Mouse (Mus musculus): ENCODE measurements at regions not wholly inside any gene's neighbourhood (a gene's known extent, or its start where the extent isn't known, plus 50 kb on each side); places are given as distances from the start of the nearest gene placed in this dataset.
"Not testable (repeated sequence)": the region's sequence is repeated elsewhere in the genome, so short reads cannot be mapped to it uniquely, and the experiment has no call there.

DNA sequence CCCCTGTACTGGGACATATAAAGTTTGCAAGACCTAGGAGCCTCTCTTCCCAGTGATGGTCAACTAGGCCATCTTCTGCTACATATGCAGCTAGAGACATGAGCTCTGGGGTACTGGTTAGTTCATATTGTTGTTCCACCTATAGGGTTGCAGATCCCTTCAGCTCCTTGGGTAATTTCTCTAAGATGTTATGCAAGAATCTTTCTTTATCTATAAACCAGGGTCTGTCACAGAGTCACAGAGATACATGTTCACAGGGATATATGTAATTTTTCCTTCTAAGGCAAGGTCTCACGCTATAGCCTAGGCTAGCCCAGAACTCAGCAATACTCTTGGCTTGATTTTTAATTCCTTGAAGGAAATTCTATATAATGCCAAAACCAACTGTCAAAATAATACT is 56.9 kb downstream of the Zfp36l1 start:
- DNase-seq (ENCODE audit: low spot score) = not testable (repeated sequence)

DNA sequence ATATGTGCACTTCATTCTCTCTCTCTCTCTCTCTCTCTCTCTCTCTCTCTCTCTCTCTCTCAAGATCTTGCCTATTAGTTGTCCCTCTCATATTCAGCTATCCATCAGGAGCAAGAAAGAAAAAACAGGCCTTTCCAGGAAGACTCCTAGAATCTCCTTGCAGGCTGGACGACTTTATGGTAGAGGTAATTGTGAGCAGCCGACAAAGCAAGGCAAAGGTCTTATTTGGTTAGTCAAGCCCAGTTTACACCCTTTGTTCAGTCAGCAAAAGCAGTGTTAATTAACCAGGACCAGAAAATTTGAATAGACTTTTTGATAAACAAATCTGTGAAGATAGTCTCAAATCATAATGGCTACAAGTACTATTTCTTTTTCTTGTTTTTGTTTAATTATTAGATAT is 57.4 kb downstream of the Zfp36l1 start:
- no peak for DNase-seq (ENCODE audit: low spot score)

DNA sequence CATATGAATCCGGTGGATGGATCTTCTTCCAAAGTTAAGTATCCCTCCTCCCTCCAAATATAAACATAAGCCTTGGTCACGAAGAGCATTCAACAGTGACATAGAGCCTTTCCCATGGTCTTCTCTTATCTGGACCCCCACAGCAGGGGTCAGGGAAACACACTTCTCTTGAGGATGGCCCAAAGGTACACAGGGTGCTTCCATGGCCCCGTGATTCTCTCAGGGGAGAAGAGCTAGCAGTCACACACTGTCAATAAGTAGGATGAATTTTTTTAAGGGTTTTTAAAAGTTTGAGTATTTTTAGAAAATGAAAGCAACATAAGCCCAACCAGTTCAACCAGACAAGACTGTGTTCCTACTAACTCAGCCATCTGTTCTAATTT is 58.2 kb downstream of the Zfp36l1 start:
- no peak for DNase-seq (ENCODE audit: low spot score)

DNA sequence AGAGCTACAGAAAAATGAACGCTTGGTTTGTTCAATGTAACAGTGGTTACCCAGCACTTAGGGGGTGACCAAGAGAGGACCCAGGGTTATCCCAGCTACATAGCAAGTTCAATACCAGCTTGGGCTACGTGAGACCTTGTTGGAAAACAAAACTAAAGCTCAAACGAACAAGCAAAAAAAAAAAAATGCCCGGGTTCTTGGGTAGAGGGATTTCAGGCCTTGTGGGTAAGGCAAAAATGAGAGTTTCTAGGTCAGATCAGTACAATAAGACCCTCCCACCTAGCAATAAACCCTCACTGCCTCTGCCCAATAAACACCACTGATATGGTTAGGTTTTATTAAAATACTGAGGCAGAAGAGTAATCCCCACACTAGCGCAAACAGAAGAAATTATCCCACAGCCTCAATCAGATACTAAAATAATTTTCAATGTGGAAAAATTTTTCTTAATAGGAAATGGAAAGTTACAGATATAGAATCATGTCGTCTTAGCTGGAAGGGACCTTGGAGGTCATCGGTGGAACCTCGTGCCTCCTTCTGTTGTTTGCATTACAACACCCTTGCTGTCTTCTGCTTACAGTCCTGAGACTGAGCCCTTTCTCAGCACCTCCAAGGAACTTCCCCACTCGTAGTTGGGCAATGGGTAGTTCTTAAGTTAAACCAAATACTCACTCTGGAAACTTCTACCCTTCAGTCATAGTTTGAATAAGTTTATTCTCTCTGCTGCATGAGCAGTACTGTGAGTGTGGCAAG is 58.7 kb downstream of the Zfp36l1 start:
- DNase-seq (ENCODE audit: low spot score) = no peak

DNA sequence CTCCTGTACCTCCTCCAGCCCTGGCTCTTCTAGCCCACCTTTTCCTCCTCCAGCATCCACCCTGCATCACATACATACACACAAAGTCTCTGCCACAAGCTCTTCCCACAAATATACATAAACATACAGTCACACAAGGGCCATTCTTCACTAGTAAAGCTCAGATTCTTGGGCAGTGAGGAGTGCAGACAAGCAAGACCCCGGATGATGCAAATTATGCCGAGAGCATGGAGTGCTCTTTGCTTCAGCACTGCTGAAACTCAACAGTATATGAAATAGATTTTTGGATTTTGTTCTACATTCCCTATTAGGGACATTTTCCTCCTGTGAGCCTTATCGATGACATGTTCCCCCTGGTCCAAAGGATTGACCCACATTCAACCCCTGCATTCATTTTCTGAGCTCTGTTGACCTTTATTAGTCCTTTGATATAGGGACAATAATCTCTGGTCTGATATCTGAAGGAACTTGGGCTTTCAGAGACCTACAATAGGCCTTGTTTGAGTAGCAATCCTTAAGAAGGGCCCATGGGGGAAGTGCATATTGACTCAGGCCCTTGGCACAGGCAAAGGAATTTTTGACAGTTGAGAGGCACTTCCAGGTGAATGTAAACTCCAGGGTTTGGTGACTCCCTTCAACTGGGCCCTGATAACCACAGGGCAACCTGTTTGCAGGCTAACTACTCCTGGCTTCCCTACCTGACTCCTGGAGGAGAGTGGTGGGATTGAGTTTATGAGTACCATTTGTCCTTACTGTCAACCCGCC is 64.4 kb downstream of the Zfp36l1 start:
- DNase-seq (ENCODE audit: low spot score) = no peak

DNA sequence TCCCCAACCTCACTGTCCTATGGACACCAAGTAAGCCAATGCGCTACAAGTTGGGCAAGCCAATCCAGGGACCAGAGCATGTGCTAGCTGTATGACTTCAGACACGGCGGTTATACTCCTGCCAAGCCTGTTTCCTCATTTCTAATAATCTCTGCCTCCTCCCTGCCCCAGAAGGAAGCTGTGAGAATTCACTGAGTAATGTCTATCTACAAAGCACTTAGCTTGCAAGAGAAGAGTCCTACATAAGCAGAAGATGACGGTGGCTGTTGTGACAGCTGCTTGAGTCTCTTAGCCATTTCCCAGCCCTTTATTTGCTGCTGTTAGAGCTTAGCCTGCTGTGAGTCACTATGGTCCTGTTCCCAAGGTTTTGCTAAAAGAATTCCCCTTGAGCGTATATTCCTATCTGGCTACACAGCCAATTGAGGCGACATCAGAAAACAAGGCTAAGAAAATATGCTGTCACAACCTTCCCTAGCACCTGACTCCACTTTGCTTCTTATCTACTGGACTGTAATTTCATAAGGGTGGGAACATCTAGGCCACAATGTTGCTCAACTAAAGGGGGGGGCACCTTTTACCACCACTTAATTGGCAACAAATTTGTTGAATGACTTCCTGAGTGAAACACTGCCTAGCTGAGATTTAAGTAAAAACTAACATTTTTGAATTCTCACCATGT is 66.0 kb downstream of the Zfp36l1 start:
- DNase-seq (ENCODE audit: low spot score) = no peak

DNA sequence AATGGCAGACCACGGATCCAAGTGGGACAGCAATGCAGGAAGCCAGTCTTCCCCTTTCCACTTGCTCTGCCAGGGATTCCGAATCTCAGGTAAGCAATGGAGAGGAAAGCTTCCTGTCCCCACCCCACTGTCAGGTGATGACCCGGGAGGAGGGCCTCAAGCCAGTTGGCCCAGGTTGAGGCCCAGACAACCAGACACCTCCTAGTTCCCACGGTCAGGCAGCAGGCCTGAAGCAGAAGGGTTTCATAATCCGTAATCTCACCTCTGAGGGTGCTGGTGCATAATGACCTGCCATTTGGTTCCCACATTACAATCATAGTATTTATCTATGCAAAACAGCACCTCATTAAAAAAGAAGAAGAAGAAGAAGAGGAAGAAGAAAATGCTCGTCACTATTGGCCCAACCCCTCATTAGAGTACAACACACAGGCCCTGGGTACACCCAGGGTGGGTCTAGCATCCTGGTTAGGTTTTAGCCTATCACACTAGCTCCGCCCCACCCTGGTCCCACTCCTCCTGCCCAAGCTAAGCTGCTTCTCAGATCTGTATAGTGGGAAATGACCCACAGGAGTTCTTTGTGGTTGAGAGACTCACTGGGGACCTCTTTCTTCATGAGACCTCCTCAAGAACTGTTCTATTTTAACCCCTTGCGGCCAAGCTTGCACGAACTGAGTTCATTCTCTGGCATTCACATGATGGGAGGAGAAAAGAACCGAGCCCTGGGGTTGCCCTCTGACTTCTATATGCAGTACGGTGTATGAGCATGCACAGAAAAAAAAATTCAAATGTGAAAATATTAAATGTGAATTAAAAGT is 71.1 kb downstream of the Zfp36l1 start:
- DNase-seq (ENCODE audit: low spot score) = no peak

DNA sequence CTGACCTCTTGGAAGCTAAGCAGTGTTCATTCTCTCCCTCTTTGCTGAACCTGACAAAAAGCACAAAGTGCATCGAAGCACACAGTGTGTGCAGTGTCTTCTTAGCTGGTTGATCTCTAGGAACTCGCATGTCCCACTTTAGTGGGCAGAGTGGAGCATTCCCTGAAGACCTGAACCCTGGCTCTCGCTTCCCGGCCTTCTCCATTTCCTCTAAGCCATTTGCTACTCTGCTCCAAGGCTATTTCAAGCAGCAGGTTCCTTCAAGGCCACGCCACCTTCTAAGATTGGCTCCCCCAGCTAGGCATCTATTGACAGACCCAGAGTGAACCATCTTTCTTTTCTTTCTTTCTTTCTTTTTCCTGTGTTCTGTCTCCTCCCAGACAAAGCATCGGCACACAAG is 71.8 kb downstream of the Zfp36l1 start:
- DNase-seq (ENCODE audit: low spot score) = no peak

DNA sequence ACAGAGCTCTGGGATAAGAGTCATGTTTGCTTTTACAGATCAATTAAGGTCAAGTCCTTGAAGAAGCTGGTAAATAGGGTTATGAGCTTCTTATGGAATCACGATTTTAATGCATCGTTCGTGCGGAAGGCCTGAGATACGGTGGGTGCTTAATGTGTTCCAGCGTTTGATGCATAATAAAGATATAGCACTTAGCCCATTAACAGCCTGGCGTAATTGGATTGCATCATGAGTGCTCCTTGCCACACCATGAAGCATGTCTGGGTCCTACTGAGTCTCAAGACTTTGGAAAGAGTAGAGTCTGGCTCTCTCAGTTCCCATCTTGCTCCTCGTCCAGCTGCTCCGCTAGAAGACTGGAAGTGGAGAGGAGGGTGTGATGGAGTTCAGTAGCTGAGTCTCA is 72.6 kb downstream of the Zfp36l1 start:
- DNase-seq (ENCODE audit: low spot score) = no peak

DNA sequence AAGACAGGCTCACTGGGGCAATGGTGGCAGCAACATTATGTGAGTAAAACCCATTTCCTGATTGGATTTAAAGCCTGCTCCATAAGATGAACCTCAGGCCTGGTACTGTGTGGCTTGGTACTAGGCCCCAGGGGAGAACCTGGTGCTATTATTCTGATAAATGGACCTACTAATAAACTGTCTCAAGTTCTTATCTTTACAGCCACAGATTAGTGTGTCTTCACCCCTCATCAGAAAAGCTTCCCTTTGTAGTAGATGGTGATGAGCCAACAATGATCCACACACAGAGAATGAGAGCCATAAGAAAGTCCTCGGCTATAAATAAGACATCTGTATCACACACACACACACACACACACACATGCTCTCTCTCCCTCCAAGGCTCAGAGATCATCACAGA is 73.7 kb downstream of the Zfp36l1 start:
- no peak for DNase-seq (ENCODE audit: low spot score)

DNA sequence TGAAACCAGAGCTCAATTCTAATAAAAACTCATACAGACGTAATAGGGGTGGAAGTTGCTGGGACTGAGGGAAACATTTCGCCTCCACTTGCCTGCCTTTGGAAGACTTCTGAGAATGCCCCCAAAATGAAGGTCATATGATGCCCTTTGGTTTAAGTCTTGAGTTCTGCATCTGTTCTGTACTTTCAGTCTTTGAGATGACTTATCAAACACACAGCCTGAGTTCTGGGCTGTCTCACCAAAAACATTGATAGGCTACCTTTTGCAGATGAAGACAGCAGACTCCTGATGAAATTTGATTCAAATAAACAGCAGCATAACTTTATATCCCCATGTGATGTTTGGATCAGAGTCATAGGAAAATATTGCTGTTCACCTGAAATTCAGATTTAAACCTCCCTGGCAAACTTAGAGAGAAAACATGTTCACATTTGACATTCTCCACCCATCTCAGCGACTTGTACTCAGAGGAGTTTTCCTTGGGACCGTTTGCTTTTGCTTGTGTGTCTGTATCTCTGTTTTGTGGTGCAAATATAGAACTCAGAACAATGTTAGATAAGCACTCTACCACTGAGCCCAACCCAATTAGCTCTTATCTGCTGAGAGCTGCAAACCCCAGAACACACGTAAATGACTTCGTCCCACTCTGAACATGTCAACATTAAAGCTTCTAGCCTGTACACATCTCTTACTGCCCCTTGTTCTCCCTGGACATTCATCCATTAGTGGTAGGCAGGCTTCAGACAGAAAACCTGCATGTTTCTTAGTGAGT is 77.1 kb downstream of the Zfp36l1 start:
- no peak for DNase-seq (ENCODE audit: low spot score)

DNA sequence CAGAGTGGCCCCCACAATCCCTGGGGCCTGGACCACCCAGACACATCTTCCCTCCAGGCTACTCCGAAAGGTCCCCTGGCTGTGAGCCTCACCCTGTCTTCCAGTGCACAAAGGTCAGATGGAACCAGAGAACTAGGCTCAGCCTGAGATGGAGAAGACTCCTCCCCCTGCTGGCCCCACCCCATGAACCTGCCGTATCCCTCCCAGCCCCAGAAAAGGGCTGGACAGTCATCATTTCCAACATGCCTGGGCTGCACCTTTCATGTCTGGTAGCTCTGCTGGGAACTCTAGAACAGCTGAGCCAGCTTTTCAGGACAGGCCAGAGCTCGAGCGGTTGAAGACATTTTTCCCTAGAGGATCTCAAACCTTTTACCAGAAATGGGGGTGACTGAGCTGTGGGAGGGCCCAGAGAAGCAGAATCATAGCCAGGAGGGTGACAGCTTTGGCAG is 77.8 kb downstream of the Zfp36l1 start:
- peak; percentile 63 for DNase-seq (ENCODE audit: low spot score)

DNA sequence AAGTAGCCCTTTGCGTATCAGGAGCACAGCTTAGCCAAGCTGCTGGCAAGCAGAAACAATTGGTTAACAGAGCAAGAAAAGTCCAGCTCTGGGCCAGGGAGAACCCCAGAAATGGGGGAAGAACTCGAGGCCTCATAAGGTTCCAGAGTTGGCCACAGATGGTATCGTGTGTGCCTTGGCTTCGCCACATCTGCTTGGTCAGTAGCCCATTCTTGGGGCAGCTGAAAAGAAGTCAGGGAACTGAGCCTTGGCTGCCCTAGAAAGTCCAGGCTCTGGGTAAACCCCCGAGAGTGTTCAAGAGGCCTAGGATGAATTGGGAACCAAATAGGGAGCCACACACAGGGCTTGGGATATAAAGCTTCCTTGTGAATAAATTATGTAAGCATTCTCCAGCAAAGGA is 78.7 kb downstream of the Zfp36l1 start:
- DNase-seq (ENCODE audit: low spot score) = no peak

DNA sequence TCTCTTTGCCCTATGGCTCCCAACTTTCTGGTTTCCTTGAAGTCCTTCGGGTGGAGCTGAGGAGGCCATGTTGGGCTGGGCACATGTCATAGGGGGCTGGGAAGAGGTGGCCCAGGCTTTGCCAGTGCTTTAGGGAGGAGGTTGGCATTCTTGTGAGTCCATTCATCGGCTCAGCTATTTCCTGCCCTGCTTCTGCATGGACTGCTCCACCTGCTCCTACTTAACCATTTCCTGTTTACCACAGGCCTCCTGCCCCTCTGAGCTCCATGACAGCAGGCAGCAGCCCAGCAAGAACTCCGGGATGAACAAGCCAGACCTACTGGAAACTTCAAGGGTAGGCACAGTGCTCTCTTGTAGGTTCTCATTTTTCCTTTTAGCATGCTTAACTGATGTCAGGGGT is 80.3 kb downstream of the Zfp36l1 start:
- no peak for DNase-seq (ENCODE audit: low spot score)

DNA sequence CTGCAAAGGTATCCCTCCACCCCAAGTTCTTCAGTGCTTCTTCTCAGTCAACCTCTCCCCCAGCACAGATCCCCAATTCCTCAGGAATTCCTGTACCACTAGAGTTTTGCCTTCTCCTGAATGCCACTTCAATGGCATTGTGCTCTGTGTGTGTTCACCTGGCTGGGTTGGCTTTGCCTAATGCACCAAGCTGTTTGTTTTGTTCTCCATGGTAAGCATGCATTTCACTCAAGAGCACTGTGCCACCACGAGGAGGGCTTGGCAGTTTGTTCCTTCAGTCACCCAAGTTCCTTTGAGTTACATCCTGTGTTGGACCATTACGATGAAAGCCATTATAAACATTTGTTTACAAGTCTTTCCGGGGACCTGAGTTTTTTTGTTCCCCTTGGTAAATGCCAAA is 84.5 kb downstream of the Zfp36l1 start:
- no peak for DNase-seq (ENCODE audit: low spot score)

DNA sequence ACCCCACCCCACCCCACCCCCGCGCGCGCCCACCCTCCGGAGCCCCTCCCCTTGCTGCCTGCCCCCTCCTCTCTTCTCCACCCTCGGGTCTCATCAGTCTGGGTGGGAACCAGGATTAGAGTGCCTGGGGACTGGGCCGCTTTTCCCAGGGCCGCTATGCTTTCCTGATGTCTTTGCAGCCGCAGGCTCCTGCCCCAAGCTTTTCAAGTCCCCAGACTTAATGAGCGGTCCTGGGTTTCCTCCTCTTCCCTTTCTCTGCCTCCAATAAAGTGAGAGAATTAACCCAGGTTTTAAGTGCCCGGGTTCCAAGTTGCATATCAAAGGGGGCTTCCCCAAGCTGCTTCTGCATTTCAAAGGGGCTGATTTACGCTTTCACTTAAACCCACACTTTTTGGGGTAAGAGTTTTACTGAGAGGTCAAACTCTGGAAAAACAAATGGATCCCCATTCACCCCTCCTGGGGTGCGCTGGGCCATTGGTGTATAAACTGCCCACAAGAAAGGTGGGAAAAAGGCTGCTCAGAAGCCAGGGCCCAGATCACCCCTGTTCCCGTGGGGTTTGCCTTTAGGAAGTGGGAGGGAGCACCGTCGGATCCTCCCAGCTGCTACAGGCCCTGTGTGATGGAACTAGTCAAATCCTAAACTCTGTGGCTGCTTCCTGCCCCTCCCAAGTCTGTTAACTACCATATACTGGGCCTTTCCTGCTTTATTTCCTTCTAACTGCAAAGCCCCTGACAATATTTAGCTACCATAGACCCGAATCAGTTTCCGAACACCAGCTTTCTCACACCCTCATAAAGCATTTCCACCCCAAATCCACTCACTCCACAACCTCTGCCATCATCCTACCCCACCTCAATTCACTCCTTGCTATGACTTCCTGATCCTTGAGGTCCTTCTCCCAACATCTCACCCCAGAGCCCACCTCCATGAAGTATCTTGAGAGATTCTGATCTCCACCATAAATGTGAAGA is 89.4 kb downstream of the Zfp36l1 start:
- no peak for DNase-seq (ENCODE audit: low spot score)

DNA sequence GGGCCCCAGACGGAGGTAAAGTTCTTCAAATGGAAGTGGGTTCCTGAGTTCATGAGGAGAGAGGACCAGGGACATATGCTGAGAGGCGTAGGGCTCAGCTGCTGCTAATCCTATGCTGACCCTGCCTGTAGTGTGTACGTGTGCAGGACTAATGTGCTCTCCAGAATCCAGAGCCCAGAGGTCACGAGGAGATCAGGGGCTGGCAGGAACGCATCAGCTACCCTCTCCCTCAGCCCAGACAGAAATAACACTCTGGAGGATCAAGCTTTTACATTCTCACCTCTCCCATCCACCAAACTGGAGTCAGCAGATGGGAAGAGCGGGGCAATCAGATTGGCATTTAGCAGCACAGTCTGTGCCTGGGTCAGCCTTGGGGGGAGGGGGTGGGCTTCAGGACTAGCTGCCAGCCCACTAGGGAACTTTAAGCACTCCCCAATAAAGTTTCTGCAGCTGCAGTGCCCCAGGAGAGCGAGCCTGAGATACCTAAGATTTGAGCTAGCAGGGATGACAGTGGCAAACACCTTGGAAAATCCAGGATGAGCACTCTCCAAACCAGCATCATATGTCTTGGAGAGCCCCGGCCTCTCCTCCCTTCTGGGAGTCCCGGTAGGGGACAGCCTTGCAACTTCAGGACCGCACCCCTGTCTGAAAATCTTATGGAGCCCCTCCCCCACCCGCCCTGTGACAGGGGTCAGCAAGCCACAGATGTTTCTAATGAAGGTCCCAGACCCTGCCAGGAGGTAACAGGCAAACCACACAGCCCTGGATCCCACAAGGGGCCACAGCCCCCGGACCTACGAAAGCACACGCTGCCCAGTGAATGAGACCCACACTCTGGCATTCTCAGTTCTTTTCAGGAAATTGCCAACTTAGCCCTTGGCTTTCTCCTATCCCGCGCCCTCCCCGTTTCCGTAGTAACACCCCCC is 90.4 kb downstream of the Zfp36l1 start:
- DNase-seq (ENCODE audit: low spot score) = no peak

DNA sequence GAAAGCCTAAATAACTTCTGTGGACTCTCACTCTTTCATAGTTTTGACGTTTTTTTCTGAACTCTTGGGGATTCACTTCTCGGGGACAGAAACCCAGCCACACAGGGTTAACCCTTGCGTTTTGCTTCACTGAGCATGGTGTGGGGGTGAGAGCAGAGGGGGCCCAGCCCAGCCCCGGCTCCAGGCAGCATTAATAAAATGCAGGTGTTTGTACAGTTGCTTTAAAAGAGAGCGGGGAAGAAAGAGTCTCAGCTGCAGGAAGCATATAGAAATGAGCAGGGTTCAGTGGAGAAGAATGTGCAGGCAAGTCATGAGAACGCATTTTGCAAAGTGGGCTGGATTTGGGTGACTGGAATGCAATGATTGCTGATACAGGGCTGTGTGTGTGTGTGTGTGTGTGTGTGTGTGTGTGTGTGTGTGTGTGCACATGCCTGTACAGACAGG is 91.8 kb downstream of the Zfp36l1 start:
- no peak for DNase-seq (ENCODE audit: low spot score)

DNA sequence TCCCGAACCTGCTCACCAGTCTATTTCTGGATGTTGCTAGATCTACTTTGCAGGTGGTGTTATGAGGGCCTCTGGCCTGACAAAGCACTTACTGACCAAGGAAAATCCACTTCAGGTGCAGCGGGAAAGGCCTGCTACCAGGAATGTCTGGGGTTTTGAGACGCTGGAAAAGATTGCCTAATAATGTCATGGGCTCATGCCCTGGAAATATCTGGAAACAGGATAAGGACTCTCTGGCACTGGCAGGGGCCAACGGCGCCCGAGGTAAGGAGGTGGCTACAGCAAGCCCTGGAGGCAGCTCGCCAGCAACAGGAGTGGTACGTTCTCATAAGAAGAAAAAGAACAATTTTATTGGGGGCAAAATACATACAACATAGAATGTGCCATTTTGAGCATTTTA is 94.7 kb downstream of the Zfp36l1 start:
- DNase-seq (ENCODE audit: low spot score) = no peak
